Mouse (Mus musculus): ENCODE results near the gene Sulf2.

- TF ChIP-seq CTCF (IDR thresholded peaks at IDR 0.05; ENCODE audit: borderline replicate concordance, insufficient read depth, low read depth, low read length): no peak
- TF ChIP-seq POLR2A (IDR thresholded peaks at IDR 0.05; ENCODE audit: borderline replicate concordance, insufficient read depth, low read length): no peak
These were observed 1.4 kb downstream of the Sulf2 start for GRCm38 (mm10) chr2:166153891-166154711.
